Mouse (Mus musculus): ENCODE results near the gene Ndc1. TPM values are rescaled to one million over a fixed set of nuclear protein-coding genes. Genes with fewer than 3 reads are reported as not detected.

Gene Ndc1
- total RNA-seq, 2 experiments from 2014 or later = 11.7 to 11.8 TPM

GRCm38 (mm10) chr4:107378954-107379353 is 11.4 kb downstream of the Ndc1 start:
- Histone ChIP-seq H3K4me3 (no peak overlapping the region), H3K27ac (no peak overlapping the region)
- no peak for TF ChIP-seq CTCF (conservative IDR thresholded peaks at IDR 0.05)
- no peak for DNase-seq (ENCODE audit: low spot score in 2 of 2)

- no peak for TF ChIP-seq CTCF (conservative IDR thresholded peaks at IDR 0.05)
- no peak for DNase-seq (ENCODE audit: low spot score in 2 of 2)
- Histone ChIP-seq H3K4me3 (no peak overlapping the region), H3K27ac (no peak overlapping the region)
Measured at GRCm38 (mm10) chr4:107380871-107381270, 13.3 kb downstream of the Ndc1 start.

GRCm38 (mm10) chr4:107387038-107387437 is 19.5 kb downstream of the Ndc1 start:
- peak; percentile 18 to 32 for DNase-seq (ENCODE audit: low spot score in 2 of 2)
- Histone ChIP-seq H3K27ac (peak overlapping the region; percentile 71), H3K4me3 (no peak overlapping the region)
- no peak for TF ChIP-seq CTCF (conservative IDR thresholded peaks at IDR 0.05)

- Histone ChIP-seq H3K27ac (peak overlapping the region; percentile 71), H3K4me3 (no peak overlapping the region)
- DNase-seq (ENCODE audit: low spot score in 2 of 2) = no peak
- no peak for TF ChIP-seq CTCF (conservative IDR thresholded peaks at IDR 0.05)
Measured at GRCm38 (mm10) chr4:107387465-107387864, 19.9 kb downstream of the Ndc1 start.

GRCm38 (mm10) chr4:107388291-107388690 is 20.7 kb downstream of the Ndc1 start:
- H3K27ac ChIP-seq = no peak overlapping the region
- TF ChIP-seq CTCF (conservative IDR thresholded peaks at IDR 0.05) = no peak
- DNase-seq (ENCODE audit: low spot score in 2 of 2) = no peak

GRCm38 (mm10) chr4:107389345-107389744 is 21.8 kb downstream of the Ndc1 start:
- no peak overlapping the region for H3K27ac ChIP-seq

More at GRCm38 (mm10) chr4:107388291-107388690, 20.7 kb downstream of the Ndc1 start:
- H3K4me3 ChIP-seq = no peak overlapping the region

GRCm38 (mm10) chr4:107393771-107394170 is 26.2 kb downstream of the Ndc1 start:
- DNase-seq (ENCODE audit: low spot score in 2 of 2) = no peak
- Histone ChIP-seq H3K4me3 (no peak overlapping the region), H3K27ac (no peak overlapping the region)
- no peak for TF ChIP-seq CTCF (conservative IDR thresholded peaks at IDR 0.05)

More at GRCm38 (mm10) chr4:107389345-107389744, 21.8 kb downstream of the Ndc1 start:
- no peak for DNase-seq (ENCODE audit: low spot score in 2 of 2)
- no peak for TF ChIP-seq CTCF (conservative IDR thresholded peaks at IDR 0.05)
- no peak overlapping the region for H3K4me3 ChIP-seq

- Histone ChIP-seq H3K27ac (no peak overlapping the region), H3K4me3 (no peak overlapping the region)
- no peak for DNase-seq (ENCODE audit: low spot score in 2 of 2)
- no peak for TF ChIP-seq CTCF (conservative IDR thresholded peaks at IDR 0.05)
Measured at GRCm38 (mm10) chr4:107420202-107420601, 52.6 kb downstream of the Ndc1 start.

- DNase-seq (ENCODE audit: low spot score in 2 of 2) = no peak
- no peak for TF ChIP-seq CTCF (conservative IDR thresholded peaks at IDR 0.05)
- no peak overlapping the region for H3K27ac ChIP-seq
Measured at GRCm38 (mm10) chr4:107421711-107422110, 54.1 kb downstream of the Ndc1 start.

GRCm38 (mm10) chr4:107422176-107422575 is 54.6 kb downstream of the Ndc1 start:
- peak; percentile 82 for TF ChIP-seq CTCF (conservative IDR thresholded peaks at IDR 0.05)
- Histone ChIP-seq H3K27ac (no peak overlapping the region), H3K4me3 (no peak overlapping the region)
- DNase-seq (ENCODE audit: low spot score in 2 of 2) = peak in 1 of 2 experiments; percentile 27

More at GRCm38 (mm10) chr4:107421711-107422110, 54.1 kb downstream of the Ndc1 start:
- no peak overlapping the region for H3K4me3 ChIP-seq

- H3K27ac ChIP-seq = no peak overlapping the region
- no peak for DNase-seq (ENCODE audit: low spot score in 2 of 2)
- no peak for TF ChIP-seq CTCF (conservative IDR thresholded peaks at IDR 0.05)
Measured at GRCm38 (mm10) chr4:107425616-107426015, 58.0 kb downstream of the Ndc1 start.

GRCm38 (mm10) chr4:107426631-107427030 is 59.0 kb downstream of the Ndc1 start:
- Histone ChIP-seq H3K27ac (no peak overlapping the region), H3K4me3 (no peak overlapping the region)
- no peak for TF ChIP-seq CTCF (conservative IDR thresholded peaks at IDR 0.05)
- peak in 1 of 2 experiments; percentile 18 for DNase-seq (ENCODE audit: low spot score in 2 of 2)

More at GRCm38 (mm10) chr4:107425616-107426015, 58.0 kb downstream of the Ndc1 start:
- no peak overlapping the region for H3K4me3 ChIP-seq

- DNase-seq (ENCODE audit: low spot score in 2 of 2) = peak; percentile 44 to 55
- TF ChIP-seq CTCF (conservative IDR thresholded peaks at IDR 0.05) = no peak
- Histone ChIP-seq H3K27ac (no peak overlapping the region), H3K4me3 (no peak overlapping the region)
Measured at GRCm38 (mm10) chr4:107432717-107433116, 65.1 kb downstream of the Ndc1 start.

- no peak for TF ChIP-seq CTCF (conservative IDR thresholded peaks at IDR 0.05)
- DNase-seq (ENCODE audit: low spot score in 2 of 2) = no peak
- Histone ChIP-seq H3K4me3 (peak overlapping the region; percentile 65), H3K27ac (no peak overlapping the region)
Measured at GRCm38 (mm10) chr4:107433998-107434355, 66.4 kb downstream of the Ndc1 start.
